Mouse (Mus musculus): ENCODE results near the gene Fmnl1.

The Fmnl1 gene

DNA sequence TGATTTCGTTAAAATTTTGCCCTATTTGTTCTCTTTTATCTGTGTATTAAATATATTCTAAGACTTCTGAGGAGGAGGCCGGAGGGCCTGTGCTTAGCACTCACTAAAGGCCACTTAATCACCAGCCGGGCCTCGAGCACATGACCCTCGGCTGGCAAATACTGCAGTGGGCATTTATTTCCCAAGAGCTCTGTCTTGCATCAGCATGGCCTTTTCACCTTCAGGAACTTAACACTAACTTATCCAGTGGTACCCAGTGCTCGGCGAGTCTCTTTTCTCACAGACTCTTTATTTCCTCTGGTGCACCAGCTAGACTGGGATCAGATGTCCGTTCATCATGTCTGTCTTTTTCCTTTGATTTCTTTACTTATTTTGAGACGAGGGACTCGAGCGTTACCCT lies 10.2 kb upstream of the Fmnl1 start:
- no peak for DNase-seq (ENCODE audit: low spot score in 2 of 2)

DNA sequence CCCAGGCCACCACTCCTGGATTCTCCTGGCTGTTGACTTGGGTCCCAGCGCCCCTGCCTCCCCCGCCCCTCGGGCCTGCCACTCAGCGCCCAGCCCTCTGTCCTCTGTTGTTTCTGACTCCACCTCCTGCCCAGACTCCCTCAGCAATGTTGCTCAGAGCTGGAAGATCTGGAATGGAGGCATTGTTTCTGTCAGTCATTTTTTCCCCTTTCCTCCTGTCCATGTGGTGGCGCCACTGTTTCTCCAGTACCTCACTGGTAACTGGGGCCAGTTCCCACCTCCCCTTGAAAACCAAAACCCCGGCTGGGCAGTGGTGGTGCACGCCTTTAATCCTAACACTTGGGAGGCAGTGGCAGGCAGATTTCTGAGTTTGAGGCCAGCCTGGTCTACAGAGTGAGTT lies 9.5 kb upstream of the Fmnl1 start:
- DNase-seq (ENCODE audit: low spot score in 2 of 2): no peak

DNA sequence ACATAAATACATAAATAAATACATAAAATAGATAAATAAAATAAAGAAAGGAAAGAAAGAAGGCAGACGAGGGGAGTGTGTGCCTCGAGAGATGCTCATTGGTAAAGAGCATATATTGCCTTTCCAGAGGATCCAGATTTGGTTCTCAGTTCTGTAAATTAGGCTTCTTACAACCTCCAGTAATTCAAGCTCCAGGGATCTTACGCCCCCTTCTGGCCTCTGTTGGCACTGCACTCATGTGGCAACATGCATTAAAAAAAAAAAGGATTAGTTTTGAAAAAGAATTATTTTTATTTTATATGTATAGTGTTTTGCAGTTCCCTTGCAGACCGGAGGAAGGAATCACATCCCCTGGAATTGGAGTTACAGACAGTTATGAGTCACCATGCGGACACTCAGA lies 8.8 kb upstream of the Fmnl1 start:
- DNase-seq (ENCODE audit: low spot score in 2 of 2): no peak

DNA sequence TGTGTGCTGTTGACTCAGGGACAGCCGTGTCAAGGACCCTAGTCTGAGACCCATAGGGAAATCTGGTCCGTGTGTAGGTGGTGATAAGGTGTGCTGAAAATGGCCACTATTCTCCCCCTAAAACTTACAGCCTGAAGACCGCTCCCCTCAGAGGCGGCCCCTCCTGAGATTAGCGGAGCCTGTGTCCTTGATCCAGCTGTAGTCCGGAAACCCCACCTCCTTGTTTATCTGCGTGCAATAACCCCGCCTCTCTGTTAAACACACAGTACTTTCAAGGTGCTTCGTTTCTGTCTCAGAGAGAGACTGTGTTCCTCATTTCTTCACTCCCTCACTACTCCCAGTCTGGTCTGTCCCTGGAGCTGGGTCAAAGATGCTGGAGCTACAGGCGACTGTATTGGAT lies 6.5 kb upstream of the Fmnl1 start:
- no peak for DNase-seq (ENCODE audit: low spot score in 2 of 2)

DNA sequence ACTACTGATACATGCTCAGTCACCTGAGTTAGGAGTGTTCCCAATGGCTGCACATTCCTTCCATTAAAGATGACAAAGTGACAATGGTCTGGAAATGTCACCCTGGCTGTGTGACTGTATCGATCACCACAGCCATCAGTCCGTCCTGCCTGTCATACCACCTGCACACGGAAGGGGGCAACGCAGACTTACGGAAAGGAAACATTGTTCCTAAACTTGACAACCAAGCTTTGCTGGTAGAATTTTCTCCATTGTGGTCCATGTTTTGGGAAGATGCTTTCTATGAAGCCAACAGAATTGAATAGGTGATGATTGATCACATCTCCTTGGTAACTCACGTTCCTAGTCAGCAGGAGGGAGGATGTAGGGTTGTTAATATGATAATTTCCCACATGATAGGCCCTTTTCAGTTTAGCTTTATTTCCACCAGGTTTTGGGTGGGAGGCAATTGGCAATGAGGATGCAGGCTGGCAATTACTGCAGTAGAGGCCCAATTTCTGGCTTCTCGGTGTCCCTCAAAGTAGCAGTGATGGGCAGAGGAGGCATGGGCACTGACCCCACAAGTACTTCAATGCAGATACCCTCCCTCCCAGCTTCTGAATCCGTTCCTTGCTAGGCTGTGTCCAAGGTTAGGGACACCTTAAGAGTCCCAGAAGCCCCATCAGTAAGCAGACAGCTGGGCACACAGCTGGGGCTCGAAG lies 2.1 kb upstream of the Fmnl1 start:
- DNase-seq (ENCODE audit: low spot score in 2 of 2): peak; percentile 65 to 72

DNA sequence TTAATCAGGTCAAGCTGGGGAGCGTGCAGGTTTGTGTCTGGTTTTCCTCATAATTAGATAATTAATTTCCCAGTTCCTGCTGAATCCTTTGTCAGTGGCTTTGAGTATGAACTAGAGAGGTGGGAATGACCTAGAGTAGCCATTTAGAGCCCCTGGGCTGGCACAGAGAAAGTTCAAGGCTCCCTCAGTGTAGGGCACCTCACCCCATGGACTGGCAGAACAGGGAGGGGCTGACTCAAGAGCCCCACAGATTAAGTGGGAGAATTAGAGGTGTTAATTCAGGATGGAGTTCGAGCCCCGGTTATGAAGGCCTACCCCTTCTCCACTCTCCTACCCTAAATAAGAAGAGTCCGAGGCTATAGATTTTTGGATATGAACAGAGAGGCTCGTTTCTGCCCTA lies 1.2 kb upstream of the Fmnl1 start:
- no peak for DNase-seq (ENCODE audit: low spot score in 2 of 2)

DNA sequence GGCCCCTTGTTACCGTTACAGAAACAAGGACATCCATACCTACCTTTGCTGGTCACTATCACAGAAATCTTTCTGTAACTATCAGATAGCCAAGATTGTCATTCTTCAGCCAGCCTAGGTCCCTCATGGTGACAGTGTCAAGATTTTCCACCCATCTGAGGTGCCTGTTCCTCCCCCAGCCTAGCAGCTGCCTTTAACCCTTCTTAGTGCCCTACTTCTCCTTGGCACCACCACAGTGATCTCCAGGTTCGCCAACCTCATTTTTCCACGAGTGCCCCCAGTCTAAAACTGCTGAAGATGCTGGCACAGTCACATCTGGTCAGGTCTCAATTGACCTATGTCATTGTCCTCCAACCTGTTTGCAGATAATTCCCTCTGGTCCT lies 805 bp upstream of the Fmnl1 start:
- no peak for DNase-seq (ENCODE audit: low spot score in 2 of 2)

DNA sequence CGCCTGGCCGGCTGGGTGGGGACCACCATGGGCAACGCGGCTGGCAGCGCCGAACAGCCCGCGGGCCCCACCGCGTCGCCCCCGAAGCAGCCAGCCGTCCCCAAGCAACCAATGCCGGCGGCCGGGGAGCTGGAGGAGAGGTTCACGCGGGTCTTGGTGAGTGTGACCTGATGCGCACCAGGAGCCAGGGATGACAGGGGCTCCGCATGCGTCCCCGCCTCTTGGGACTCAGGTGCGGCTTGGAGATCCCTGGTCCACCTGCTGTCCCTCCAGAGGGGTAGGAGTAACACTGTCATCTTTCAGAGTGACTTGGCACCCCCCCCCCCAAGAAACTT lies 346 bp downstream of the Fmnl1 start:
- no peak for DNase-seq (ENCODE audit: low spot score in 2 of 2)

DNA sequence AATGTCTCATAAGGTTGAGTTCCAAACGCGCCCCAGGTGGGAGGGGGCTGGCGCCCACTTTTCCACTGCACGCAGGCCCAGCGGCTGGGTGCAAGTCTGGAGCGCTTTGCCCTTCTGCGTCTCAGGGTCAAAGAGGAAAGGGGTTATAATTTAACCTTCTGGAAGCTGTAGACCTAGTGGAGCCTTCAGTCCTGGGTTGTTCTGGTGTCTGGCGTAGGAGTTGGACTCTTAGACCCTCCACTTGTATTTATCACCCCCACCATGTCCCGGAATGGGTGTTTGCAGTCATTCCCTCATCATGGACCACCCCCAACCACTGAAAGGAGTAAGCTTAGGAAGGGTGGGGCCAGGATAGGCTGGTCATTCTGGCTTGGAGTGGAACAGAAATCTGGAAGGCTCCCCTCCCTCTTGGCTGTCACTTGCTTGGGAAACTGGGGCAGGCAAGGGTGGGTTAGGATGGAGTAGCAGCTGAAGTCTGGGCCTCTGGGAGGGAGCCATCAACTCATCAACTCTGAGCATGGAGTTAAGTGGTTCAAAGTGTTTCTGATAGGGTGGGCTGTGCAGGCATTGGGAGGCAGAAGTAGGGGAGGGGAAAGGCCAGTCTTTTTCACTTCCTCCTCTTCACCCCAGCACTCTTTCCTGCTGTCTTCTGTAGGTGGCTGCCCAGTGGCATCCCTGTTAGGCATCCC lies 940 bp downstream of the Fmnl1 start:
- no peak for DNase-seq (ENCODE audit: low spot score in 2 of 2)

DNA sequence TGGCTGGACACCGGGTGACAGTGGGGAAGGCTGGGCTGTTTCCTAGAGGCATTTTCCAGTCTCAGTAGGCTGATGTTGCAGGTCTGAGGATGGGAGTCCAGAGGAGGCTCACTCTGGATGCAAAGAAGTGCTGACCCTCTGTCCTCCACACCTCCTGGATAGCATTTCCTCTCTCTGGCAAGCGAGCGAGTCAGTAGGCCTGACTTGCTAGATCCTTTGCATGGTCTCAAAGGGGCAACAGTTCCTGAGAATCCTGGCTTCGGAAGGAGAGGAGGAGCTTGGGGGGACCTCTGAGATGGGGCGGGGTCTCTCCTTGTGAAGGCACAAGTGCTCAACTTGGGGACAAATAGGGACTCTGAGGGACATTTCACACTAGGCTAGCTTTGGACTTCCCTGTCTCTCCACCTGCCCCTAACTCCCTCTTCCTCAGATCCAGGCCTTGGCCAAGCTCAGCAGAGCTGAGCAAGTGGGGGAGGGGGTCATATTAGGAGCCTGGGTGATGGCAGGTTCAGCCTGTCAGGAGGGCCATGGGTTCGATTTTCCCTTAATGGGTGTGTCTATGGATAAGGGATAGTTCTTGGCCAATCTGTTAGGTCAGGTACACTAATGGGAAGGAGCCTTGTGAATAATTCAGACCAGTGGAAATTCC lies 1.6 kb downstream of the Fmnl1 start:
- no peak for DNase-seq (ENCODE audit: low spot score in 2 of 2)

DNA sequence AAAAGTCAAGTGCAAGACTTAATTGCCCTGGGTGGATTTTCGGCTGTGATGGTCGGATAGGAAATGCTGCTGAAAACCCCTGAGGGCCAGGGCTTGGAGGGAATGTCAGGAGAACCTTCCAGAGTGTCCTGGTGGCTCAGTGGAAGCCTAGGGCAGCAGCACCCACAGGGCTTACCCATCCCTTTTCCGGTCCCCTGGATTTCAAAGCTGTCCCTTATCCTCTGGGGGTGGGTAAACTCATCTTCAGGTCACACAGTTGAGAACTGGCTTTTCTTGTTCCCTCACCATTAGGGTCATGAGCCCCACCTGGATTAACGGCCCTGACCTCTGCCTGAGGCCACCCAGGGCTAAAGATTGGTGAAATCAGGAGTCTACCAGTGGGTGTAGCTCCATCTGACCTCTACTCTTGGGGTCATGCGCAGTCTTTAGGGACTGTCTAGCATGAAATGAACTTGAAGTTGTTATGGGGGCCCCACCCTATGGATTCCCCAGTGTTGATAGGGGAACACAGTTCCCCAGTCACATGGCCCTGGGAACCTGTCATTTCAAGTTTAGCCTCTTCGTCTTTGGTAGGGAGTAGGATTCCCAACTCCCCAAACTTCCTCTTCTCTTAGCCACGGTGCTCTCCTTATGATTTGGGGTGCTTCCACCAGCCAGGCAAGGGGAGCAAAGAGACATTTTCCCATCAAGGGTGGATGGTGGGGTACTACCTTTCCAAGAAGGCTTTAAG lies 2.3 kb downstream of the Fmnl1 start:
- no peak for DNase-seq (ENCODE audit: low spot score in 2 of 2)

DNA sequence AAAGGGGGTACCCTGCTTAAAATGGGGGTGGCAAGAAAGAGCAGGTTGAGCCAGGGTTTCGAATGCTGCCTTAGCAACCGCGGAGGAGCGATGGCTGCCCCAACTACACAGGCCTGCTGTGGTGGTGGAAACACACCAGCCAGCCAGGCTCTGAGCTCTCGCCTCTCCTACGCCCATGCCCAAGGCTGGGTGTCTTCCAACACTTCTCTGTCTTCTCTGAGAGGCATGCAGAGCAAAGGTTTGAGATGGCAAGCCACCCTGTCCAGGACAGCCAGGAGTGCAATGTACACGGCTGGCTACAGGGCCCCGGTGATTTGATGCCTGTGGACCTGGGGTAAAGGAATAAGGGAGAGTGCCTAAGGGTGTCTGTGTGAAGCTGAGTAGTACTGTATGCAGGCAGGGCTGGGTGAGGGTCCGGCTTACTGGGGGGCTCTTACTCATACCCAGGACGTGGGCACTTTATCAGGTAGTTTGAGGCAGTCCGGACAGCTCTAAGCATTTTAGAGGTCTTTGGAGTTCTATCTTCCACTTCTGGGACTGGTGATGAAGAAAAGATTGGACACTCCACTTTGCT lies 3.0 kb downstream of the Fmnl1 start:
- no peak for DNase-seq (ENCODE audit: low spot score in 2 of 2)

DNA sequence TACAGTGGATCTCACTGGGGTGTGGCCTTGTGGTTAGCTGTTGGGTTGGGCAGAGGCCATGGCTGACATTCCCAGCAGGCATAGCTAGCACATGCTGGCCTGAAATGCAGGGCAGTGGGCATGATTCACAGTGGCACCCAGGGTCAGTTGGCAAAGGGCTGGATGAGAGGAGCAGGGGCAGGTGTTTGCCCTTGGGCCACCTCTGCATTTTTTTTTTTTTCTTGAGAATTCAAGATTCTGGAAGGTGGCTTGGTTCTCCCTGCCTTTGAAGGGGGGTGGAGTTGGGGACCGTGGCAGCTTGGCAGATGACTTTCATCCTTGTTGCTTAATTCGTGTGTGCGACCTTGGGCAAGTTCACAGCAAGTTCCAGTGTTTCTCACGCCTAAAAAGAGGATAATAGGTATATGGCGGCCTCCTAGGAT lies 3.5 kb downstream of the Fmnl1 start:
- no peak for DNase-seq (ENCODE audit: low spot score in 2 of 2)

DNA sequence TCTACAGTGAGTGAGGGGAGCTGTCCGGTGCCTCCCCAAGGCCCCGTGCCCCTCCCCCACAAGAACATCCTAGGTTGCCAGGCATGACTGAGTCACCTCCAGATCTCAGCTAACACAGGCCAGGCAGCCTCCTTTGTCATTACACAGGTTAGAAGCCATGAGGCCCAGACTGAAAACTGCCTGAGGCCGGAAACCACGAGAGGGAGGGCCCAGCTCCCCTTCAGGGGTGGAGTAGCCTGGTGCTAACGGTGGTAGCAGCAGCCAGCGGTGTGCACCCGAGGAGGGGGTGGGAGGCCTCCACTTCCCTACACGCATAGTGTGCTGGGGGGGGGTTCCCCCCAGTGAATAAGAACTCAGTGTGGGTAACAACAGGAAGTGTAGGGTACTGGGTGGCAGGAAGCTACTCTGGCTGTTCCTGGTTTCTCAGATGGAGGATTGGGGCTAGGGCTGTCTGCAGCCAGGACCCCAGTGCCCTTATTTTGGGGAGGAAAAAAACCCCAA lies 4.0 kb downstream of the Fmnl1 start:
- no peak for DNase-seq (ENCODE audit: low spot score in 2 of 2)

DNA sequence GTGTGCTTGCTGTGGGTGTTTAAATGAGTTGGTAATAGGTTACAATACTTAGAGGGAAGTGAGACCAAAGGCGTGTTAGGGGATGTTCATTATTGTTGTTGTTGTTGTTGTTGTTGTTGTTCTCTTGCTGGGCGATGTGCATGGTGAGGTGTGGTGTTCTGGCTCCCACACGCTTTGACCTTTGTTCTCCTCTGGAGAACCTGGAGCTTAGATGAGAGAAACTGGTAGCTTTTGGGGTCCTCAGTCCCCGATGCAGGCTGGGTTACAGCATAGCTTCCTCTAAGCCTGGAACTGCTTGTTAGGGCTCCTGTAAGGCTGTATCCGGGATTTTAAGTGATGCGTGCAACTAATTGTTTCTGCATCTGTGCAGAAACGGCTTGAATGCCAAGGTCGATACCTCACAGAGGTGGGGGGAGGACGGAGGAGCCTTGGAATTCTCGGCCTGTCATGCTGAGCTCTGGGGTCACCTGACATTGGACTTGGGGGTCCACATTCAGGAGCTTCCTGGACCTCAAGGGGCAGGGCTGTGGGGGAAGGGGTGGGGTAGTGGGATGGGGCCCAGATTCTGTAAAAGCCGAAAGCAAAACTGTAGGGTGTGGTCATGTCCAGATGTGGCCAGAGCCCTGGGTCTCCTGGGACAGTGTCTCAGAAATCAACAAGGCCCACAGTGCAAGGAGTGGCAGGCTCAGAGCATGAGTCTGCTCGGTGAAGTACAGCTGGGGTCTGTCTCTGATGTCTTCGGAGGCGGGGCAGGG lies 5.0 kb downstream of the Fmnl1 start:
- DNase-seq (ENCODE audit: low spot score in 2 of 2): no peak

DNA sequence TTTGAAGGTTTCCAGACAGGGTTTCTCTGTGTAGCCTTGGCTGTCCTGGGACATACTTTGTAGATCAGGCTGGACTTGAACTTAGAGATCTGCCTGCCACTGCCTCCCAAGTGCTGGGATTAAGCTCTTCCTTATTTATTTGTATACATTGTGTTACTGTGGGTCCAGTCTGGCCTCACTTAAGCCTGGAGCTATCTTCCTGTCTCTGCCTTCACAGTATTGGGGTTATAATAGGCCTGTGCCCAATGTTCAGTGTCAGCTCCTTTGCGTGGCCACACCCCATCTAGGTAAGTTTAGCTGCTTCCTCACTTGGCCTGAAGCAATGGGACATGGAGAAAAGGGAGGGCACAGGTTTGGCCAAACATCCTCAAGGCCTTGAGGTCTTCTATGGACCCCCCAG lies 5.6 kb downstream of the Fmnl1 start:
- no peak for DNase-seq (ENCODE audit: low spot score in 2 of 2)

DNA sequence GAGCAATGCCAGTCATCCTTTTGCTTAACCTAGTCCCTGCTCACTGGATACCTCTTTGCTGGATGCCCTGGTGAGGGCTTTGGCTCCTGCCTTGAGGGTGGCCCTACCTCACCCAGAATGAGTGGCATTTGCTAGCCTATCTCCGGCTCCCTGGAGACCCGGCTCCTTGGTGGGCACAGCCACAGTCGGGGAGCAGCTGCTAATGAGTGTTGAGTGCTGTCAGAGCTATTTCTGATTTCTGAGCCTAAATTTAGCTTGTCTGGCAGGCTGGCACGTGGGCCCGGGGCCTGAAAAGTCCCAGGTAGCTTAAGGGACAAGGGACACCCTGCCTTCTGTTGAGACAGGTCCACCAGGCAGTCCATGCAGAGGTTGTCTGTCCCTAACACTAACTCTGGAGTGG lies 6.3 kb downstream of the Fmnl1 start:
- DNase-seq (ENCODE audit: low spot score in 2 of 2): no peak

DNA sequence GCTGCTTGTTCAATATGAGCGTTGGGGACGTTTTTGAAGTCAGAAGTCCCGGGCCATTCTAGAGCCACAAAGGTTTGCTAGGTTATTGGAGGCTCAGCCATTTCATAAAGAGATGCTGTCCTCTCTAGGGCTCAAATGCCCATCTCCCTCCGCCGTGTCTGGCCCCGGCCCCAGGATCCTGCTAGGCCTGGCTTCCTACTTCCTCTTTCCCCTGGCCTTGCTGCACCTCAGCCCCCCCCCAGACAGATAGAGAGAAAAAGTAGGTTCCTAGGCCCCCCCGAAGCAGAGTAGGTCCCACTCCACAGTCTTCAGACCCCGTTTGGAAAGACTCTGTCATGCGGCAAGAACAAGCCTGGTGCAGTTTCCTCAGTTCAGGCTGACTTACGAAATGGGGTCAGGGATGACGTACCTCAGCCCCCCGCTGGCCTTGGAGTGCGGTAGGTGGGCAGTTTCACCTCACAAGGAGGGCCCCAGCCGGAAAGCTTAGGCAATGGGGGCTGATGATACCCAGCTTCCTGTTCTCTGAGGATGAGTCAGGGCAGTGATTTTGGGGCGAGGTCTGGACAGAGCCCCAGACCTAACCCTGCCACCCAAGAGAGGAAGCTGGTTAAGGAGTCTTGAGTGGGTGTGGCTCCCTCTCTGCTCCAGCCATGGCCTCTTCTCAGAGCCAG lies 7.0 kb downstream of the Fmnl1 start:
- no peak for DNase-seq (ENCODE audit: low spot score in 2 of 2)

DNA sequence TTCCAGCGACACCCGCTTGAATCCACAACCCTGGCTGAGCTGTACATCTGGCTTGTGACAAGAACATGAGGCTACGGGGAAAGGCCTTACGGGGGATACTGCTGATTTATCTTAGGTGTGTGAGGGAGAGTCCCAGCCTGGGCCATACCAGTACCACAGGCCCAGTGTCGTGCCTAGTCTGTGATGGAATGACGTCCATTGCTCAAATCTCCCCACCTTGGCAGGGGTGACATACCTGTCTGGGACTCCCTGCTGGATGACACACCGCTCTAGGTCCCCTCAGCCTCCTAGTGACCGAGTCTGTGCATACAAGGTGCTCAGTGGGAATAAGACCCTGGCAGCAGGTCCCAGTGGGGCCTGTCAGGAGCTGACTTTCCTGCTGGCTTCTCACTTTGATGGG lies 7.8 kb downstream of the Fmnl1 start:
- no peak for DNase-seq (ENCODE audit: low spot score in 2 of 2)

DNA sequence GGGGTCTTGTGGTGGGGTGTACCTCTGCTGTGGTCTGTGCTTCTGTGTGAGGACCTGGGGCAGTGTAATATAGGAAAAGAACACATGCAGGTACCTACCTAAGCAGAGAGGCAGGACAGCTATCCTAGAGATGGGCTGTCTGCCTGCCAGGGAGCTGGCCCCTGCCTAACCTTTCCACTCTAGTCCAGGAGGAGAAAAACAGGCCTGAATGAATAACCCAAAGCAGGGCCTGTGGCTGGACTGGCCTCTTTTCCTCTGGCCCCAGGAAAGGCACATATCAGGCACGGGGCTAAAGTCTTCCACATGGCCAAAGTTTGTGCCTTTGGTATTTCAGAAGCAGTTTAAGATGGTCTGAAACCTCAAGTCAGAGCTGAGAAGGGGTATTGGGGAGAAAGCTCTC lies 9.5 kb downstream of the Fmnl1 start:
- no peak for DNase-seq (ENCODE audit: low spot score in 2 of 2)

DNA sequence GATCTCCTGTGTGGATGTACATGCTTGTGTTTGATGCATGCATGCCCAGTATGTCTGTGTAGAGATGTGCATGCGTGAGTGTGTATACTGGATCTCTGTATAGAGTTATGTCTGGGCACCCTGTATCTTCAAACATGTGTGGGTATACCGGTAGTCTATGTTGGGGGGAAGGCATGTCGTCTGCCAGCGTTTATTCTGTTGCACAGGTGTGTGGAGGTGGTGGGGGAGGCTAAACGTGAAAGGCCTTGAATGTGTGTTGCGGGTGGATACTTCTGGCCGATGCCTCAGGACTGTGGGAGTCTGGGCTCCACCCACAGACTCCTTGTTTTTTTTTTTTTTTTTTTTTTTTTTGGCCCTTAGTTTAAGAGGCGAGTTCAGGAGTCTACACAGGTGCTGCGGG lies 10.4 kb downstream of the Fmnl1 start:
- no peak for DNase-seq (ENCODE audit: low spot score in 2 of 2)
